Mouse (Mus musculus) heart, postnatal 0 days (tissue): ENCODE measurements around the gene Cebpg.

Experiments used
- CTCF ChIP-seq: IDR thresholded peaks from 2 replicates; pipeline ENCODE4 v1.5.1; 2016; ENCODE audit warnings: antibody characterized with exemption, control low read depth, low read depth
- EP300 ChIP-seq: IDR thresholded peaks from 2 replicates; pipeline ENCODE4 v1.6.1; 2016; ENCODE audit warnings: antibody characterized with exemption, low read depth

GRCm38 (mm10) chr7:35057569-35057968 lies 1.2 kb upstream of the Cebpg start:
- TF ChIP-seq EP300: peak; percentile 77; the same call in 1 of the 2 replicates
- TF ChIP-seq CTCF: no peak
